Mouse (Mus musculus): ENCODE results near the gene Sgcd. TPM values are rescaled to one million over a fixed set of nuclear protein-coding genes. Genes with fewer than 3 reads are reported as not detected.

The Sgcd gene
- total and polyA plus RNA-seq, 3 experiments = 0.38 to 2.4 (median 0.43) TPM

DNA sequence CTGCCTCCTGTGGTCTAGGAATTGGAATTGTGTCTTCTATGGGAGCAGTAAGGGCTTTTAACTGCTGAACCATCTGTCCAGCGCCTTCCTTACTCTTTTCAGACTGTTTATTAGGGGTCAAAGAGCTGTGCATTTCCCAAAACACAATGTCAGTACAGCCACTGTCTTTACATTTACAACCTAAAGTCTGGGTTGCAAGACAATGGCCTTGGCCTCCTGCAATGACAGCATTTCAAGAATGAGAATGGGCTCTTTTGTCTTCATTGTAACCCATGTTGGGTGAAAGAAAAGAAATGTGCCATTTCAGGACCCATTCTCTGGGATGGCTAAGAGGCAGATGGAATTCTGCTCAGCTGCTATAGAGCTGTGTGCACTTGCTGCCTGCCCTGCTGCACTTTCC is 348.2 kb downstream of the Sgcd start:
- dilution Hi-C loops (cut with MboI; ENCODE audit: extremely low pct_ligation_motif_present, extremely low pct_unique_long_range_greater_than_20kb, low sequenced_read_pairs) = no loop called here

DNA sequence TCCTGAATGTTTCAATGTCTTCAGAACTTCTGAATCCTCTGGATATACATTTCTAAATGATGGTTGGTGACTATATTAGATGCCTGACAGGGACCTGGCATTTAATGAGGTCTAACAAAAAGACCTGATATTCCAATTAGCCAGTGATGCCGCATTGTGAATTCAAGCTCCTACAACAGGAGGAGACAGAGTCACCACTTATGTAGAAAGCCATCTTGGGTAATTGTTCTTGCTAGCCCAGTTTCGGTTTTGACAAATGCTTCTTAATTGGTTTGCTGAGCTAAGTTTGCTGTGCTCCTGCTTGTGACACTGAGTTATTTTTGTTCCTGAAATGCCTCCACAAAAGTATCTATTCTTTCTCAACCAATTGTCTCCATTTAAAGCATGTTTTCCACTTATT is 358.6 kb downstream of the Sgcd start:
- Histone ChIP-seq H3K4me2 (ENCODE audit: insufficient read depth, low read depth, poor library complexity, severe bottlenecking) (no peak overlapping the region), H3K9ac (ENCODE audit: insufficient read depth, low read depth) (no peak overlapping the region), H3K27me3 (replicated peaks) (no peaks in the 10 kb centered on the region), H3K27ac (ENCODE audit: insufficient read depth, low read depth) (no peak overlapping the region), H3K4me1 (ENCODE audit: control insufficient read depth in 1 of 2, insufficient read depth in 2 of 2) (no peaks in the 10 kb centered on the region), H3K79me2 (replicated peaks; ENCODE audit: control insufficient read depth, extremely low read depth, insufficient read depth, poor library complexity, severe bottlenecking) (no peaks in the 10 kb centered on the region), H3K4me3 (replicated peaks in 1 of 3; ENCODE audit: low read depth in 2 of 3, low read length in 2 of 3, poor library complexity in 1 of 3) (no peak overlapping the region), H3K36me3 (replicated peaks in 1 of 2; ENCODE audit: control insufficient read depth in 1 of 2, insufficient read depth in 1 of 2, low read length in 1 of 2) (no peaks in the 10 kb centered on the region), H3K9me3 (replicated peaks; ENCODE audit: low read length) (no peaks in the 10 kb centered on the region)
- dilution Hi-C loops (cut with MboI; ENCODE audit: extremely low pct_ligation_motif_present, extremely low pct_unique_long_range_greater_than_20kb, low sequenced_read_pairs) (no loop called here), in situ Hi-C loops (cut with MboI; ENCODE audit: low pct_ligation_motif_present, low pct_unique_long_range_greater_than_20kb, low sequenced_read_pairs) (no loop called here)
- DNase-seq (ENCODE audit: extremely low read depth) = no peak
- TF ChIP-seq PAX5 (IDR thresholded peaks at IDR 0.05; ENCODE audit: low read length) (no peak), ZNF384 (IDR thresholded peaks at IDR 0.05; ENCODE audit: low read depth, low read length) (no peak), UBTF (IDR thresholded peaks at IDR 0.05; ENCODE audit: low read depth, low read length) (no peak), NELFE (IDR thresholded peaks at IDR 0.05; ENCODE audit: low read depth, low read length) (no peak), ZMIZ1 (IDR thresholded peaks at IDR 0.05; ENCODE audit: low read depth, low read length) (no peak), ETS1 (conservative IDR thresholded peaks at IDR 0.05; ENCODE audit: low read depth, low read length) (no peak), SIN3A (IDR thresholded peaks at IDR 0.05; ENCODE audit: low read length) (no peak), E2F4 (IDR thresholded peaks at IDR 0.05; ENCODE audit: insufficient replicate concordance, low read depth, low read length) (no peak), MYC (IDR thresholded peaks at IDR 0.05; ENCODE audit: low read depth, low read length) (no peak), HCFC1 (IDR thresholded peaks at IDR 0.05; ENCODE audit: low read depth, low read length) (no peak), CTCF (conservative IDR thresholded peaks at IDR 0.05 in 1 of 2, IDR thresholded peaks at IDR 0.05 in 1 of 2; ENCODE audit: low read depth in 2 of 2, low read length in 2 of 2) (no peak), ZKSCAN1 (IDR thresholded peaks at IDR 0.05; ENCODE audit: borderline replicate concordance, low read depth, low read length) (no peak), TCF12 (IDR thresholded peaks at IDR 0.05; ENCODE audit: low read depth, low read length) (no peak), RCOR1 (conservative IDR thresholded peaks at IDR 0.05; ENCODE audit: low read depth, low read length) (no peak)

More for the DNA sequence above, 348.2 kb downstream of the Sgcd start:
- no peak for TF ChIP-seq TBP (conservative IDR thresholded peaks at IDR 0.05; ENCODE audit: low read depth, low read length)
- TF ChIP-seq JUN (IDR thresholded peaks at IDR 0.05; ENCODE audit: insufficient read depth, low read depth, low read length) = no peak
- TF ChIP-seq CHD2 (IDR thresholded peaks at IDR 0.05; ENCODE audit: low read length) = no peak
- no peak for TF ChIP-seq GABPA (IDR thresholded peaks at IDR 0.05; ENCODE audit: insufficient replicate concordance, low read depth, low read length)
- TF ChIP-seq KAT2A (IDR thresholded peaks at IDR 0.05; ENCODE audit: insufficient replicate concordance, low read length) = no peak
- TF ChIP-seq HCFC1 (IDR thresholded peaks at IDR 0.05; ENCODE audit: low read depth, low read length) = no peak
- TF ChIP-seq ZNF384 (IDR thresholded peaks at IDR 0.05; ENCODE audit: low read depth, low read length) = no peak
- no peak for TF ChIP-seq MAZ (IDR thresholded peaks at IDR 0.05; ENCODE audit: low read depth, low read length)
- TF ChIP-seq BHLHE40 (IDR thresholded peaks at IDR 0.05; ENCODE audit: low read depth, low read length) = no peak
- no peak for TF ChIP-seq EP300 (IDR thresholded peaks at IDR 0.05; ENCODE audit: low read length)
- TF ChIP-seq USF1 (IDR thresholded peaks at IDR 0.05; ENCODE audit: low read depth, low read length) = no peak
- TF ChIP-seq MXI1 (IDR thresholded peaks at IDR 0.05; ENCODE audit: low read depth, low read length) = no peak
- TF ChIP-seq MAFK (IDR thresholded peaks at IDR 0.05; ENCODE audit: insufficient replicate concordance, low read length) = no peak
- TF ChIP-seq RCOR1 (conservative IDR thresholded peaks at IDR 0.05; ENCODE audit: low read depth, low read length) = no peak
- no peak for TF ChIP-seq RAD21 (IDR thresholded peaks at IDR 0.05; ENCODE audit: low read depth, low read length)
- no peak for TF ChIP-seq ZC3H11A (IDR thresholded peaks at IDR 0.05; ENCODE audit: low read depth, low read length)
- TF ChIP-seq SMC3 (IDR thresholded peaks at IDR 0.05; ENCODE audit: low read depth, low read length) = no peak
- Histone ChIP-seq H3K4me1 (ENCODE audit: control insufficient read depth in 1 of 2, insufficient read depth in 2 of 2) (no peaks in the 10 kb centered on the region), H3K9me3 (replicated peaks; ENCODE audit: low read length) (no peaks in the 10 kb centered on the region), H3K27ac (ENCODE audit: insufficient read depth, low read depth) (no peak overlapping the region), H3K36me3 (replicated peaks in 1 of 2; ENCODE audit: control insufficient read depth in 1 of 2, insufficient read depth in 1 of 2, low read length in 1 of 2) (no peaks in the 10 kb centered on the region), H3K27me3 (replicated peaks) (no peaks in the 10 kb centered on the region), H3K4me2 (ENCODE audit: insufficient read depth, low read depth, poor library complexity, severe bottlenecking) (no peak overlapping the region), H3K79me2 (replicated peaks; ENCODE audit: control insufficient read depth, extremely low read depth, insufficient read depth, poor library complexity, severe bottlenecking) (no peaks in the 10 kb centered on the region), H3K9ac (ENCODE audit: insufficient read depth, low read depth) (no peak overlapping the region), H3K4me3 (replicated peaks in 1 of 3; ENCODE audit: low read depth in 2 of 3, low read length in 2 of 3, poor library complexity in 1 of 3) (no peak overlapping the region)
- in situ Hi-C loops (cut with MboI; ENCODE audit: low pct_ligation_motif_present, low pct_unique_long_range_greater_than_20kb, low sequenced_read_pairs) = no loop called here
- DNase-seq (ENCODE audit: extremely low read depth) = no peak
